Mouse (Mus musculus): ENCODE results near the gene Acoxl.

DNA sequence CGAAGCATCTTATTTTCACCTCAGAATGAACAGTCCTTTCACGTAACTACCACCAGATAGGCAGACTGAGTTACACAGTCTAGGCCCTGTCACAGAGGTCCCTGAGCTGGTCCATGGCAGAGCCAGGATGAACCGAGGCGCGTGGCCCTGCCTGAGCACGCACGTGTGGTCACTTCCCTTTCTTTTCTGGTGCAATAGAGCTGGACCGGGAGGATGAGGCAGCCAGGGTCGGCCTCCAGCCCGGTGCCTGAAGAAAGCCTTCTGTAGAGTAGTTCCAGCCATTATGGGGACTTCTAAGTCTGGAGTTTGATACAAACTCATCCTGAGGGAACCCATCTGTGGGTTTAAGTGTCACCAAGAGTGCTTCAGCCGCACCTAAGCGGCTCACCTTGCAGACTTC, 329.3 kb downstream of the Acoxl start:
- no peak for TF ChIP-seq GATA1 (IDR thresholded peaks at IDR 0.05; ENCODE audit: borderline replicate concordance, low read length)
- TF ChIP-seq FLI1 (IDR thresholded peaks at IDR 0.05; ENCODE audit: low read length) = no peak

Data from megakaryocyte, embryonic 14.5 days (primary cell).